Mouse (Mus musculus) forebrain, embryonic 15.5 days (tissue): ENCODE results near the gene Olfr1513. TPM values are rescaled to one million over a fixed set of nuclear protein-coding genes. Genes with fewer than 3 reads are reported as not detected.
"Not testable (repeated sequence)": the region's sequence is repeated elsewhere in the genome, so short reads cannot be mapped to it uniquely, and the experiment has no call there.

Experiments used
- ATAC-seq: fragments of 200-750 bp; cut with Nextera tagmentation; replicated peaks from 2 replicates; pipeline ENCODE4 v1.8.0; 2017; ENCODE audit warnings: mild to moderate bottlenecking, moderate TSS enrichment, moderate library complexity
- H3K27ac ChIP-seq: fragments of 300-500 bp; sonication (generic); replicated peaks from 2 replicates; pipeline ENCODE4 v1.5.1; 2015; ENCODE audit warnings: mild to moderate bottlenecking, inconsistent platforms
- H3K27me3 ChIP-seq: fragments of 300-500 bp; sonication (generic); 2 replicates; pipeline ENCODE4 v1.6.1; 2015; ENCODE audit warnings: inconsistent platforms
- H3K36me3 ChIP-seq: fragments of 300-500 bp; sonication (generic); 2 replicates; pipeline ENCODE4 v1.6.1; 2015; ENCODE audit warnings: mild to moderate bottlenecking, inconsistent platforms
- H3K4me1 ChIP-seq: fragments of 300-500 bp; sonication (generic); 2 replicates; pipeline ENCODE4 v1.6.1; 2015; ENCODE audit warnings: inconsistent platforms
- H3K4me2 ChIP-seq: fragments of 300-500 bp; sonication (generic); replicated peaks from 2 replicates; pipeline ENCODE4 v1.6.1; 2015; ENCODE audit warnings: mild to moderate bottlenecking, inconsistent platforms
- H3K4me3 ChIP-seq: fragments of 300-500 bp; sonication (generic); 2 replicates; pipeline ENCODE4 v1.5.1; 2015; ENCODE audit warnings: mild to moderate bottlenecking, inconsistent platforms
- H3K9ac ChIP-seq: fragments of 300-500 bp; sonication (generic); replicated peaks from 2 replicates; pipeline ENCODE4 v1.6.1; 2015; ENCODE audit warnings: mild to moderate bottlenecking, inconsistent platforms
- H3K9me3 ChIP-seq: fragments of 300-500 bp; sonication (generic); 2 replicates; pipeline ENCODE4 v1.6.1; 2016; ENCODE audit warnings: inconsistent platforms
- WGBS: fragments of 180-500 bp; shearing (Covaris S2); methylation state at CpG from one replicate; pipeline ENCODE4 v1.1.7; 2015; ENCODE audit warnings: mixed read lengths; 5-methylcytosine and 5-hydroxymethylcytosine counted together
- polyA plus RNA-seq: library from polyadenylated mRNA; unstranded; fragments of >200 nt; fragmentation: Nextera tagmentation; extraction: Ambion mirVana; gene quantifications from 2 replicates; pipeline ENCODE4 v1.2.1, GENCODE M21; 2015

Gene Olfr1513
- polyA plus RNA-seq, 1 experiment from 2014 or later: not detected

DNA sequence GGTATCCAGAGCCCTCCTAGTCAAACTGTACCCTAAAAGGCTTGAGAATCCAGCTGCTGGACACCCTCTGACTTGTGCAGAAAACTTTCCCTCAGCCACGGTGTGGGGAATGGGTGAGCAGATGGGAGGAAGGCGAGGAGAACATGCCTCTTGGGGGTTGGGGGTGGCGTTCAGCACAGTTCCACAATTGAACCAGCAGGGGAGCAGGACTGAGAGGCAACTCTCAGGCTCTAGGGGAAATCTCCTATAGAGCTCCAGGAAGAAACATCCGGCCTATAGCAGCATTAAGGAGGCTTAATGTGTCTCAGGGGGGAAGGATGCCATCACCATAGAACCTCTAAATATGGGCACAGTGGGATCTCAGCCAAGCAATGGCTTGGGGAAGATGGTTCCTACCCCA, 30.3 kb downstream of the Olfr1513 start:
- no peak overlapping the region for H3K9ac ChIP-seq
- no peaks in the 10 kb centered on the region for H3K9me3 ChIP-seq
- H3K4me1 ChIP-seq: peaks cover 19% of the 10 kb centered on the region
- peak overlapping the region; percentile 11; the same call in 1 of the 2 replicates for H3K4me3 ChIP-seq
- peak; percentile 33; the same call in 1 of the 2 replicates for ATAC-seq
- no peak overlapping the region for H3K27ac ChIP-seq
- no peaks in the 10 kb centered on the region for H3K36me3 ChIP-seq
- 6% methylated on average over 4 of the region's 4 CpGs for whole genome bisulfite sequencing
- peak overlapping the region; percentile 89 for H3K4me2 ChIP-seq
- H3K27me3 ChIP-seq: no peaks in the 10 kb centered on the region

DNA sequence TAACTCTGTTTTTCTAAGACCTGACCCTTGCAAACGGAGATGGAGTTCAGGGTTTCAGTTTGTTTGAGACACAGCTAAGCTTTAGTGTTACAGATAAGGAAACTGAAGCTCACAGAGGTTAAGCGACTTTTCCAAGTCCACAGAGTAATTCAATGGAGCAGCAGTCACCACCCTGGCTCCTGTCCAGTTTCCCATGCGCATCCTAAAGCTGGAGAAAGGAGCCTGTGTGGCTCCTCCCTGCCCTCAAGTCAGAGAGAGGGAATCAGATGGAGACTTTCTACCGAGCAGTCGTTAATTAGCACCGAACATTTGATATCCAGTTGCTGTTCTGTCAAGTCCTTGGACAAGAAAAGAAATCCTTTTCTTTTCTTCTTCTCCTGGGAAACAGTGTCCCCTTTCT, 36.8 kb downstream of the Olfr1513 start:
- Histone ChIP-seq H3K36me3 (peaks cover under 1% of the 10 kb centered on the region; the same call in 1 of the 2 replicates), H3K4me1 (peaks cover 27% of the 10 kb centered on the region), H3K9me3 (no peaks in the 10 kb centered on the region), H3K4me3 (no peak overlapping the region), H3K4me2 (no peak overlapping the region), H3K27me3 (no peaks in the 10 kb centered on the region), H3K9ac (no peak overlapping the region), H3K27ac (no peak overlapping the region)
- WGBS: 39% methylated on average over 6 of the region's 6 CpGs
- no peak for ATAC-seq

DNA sequence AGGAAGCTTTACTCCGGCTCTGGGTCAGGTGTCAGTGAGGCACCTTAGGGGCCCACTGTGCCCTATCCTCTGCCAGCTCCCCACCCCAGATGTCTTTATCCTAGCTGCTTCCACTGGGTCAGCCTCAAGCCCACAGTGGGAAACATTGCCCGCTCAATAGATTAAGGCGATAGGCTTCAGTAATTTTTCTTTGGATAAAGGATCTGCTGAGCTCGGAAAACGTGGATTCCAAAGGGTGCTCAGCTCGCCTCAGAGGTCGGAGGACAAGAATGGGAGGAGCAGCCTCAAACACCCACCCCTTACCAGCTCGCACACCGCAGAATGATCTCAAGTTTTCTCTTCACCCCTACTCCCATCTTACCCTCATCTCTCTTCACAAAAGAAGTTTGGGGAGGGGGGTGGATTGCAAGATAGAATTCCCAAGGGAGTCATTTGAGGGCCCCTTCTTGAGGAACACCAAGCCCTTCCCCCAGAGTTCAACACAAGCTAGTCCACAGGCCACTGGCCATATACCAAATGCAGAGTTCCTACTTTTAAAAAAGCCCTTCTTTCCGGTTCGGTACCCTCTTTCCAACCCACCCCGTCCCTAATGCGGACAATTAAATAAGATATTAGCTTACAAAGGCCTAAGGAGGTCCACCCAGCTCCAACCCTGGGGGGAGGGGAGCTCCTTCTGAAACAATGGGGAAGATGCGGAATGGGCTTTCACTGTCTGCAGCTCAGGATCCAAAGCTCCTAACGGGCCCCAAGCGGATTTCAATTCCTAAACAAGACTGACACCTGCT, 39.6 kb downstream of the Olfr1513 start:
- Histone ChIP-seq H3K4me3 (peak overlapping the region; percentile 95), H3K36me3 (peaks cover 28% of the 10 kb centered on the region), H3K27me3 (no peaks in the 10 kb centered on the region), H3K4me1 (peaks cover 54% of the 10 kb centered on the region), H3K9me3 (no peaks in the 10 kb centered on the region), H3K4me2 (peak overlapping the region; percentile 57), H3K27ac (peak overlapping the region; percentile 95), H3K9ac (peak overlapping the region; percentile 89)
- 3% methylated on average over 16 of the region's 16 CpGs for WGBS
- ATAC-seq: peak; percentile 78

DNA sequence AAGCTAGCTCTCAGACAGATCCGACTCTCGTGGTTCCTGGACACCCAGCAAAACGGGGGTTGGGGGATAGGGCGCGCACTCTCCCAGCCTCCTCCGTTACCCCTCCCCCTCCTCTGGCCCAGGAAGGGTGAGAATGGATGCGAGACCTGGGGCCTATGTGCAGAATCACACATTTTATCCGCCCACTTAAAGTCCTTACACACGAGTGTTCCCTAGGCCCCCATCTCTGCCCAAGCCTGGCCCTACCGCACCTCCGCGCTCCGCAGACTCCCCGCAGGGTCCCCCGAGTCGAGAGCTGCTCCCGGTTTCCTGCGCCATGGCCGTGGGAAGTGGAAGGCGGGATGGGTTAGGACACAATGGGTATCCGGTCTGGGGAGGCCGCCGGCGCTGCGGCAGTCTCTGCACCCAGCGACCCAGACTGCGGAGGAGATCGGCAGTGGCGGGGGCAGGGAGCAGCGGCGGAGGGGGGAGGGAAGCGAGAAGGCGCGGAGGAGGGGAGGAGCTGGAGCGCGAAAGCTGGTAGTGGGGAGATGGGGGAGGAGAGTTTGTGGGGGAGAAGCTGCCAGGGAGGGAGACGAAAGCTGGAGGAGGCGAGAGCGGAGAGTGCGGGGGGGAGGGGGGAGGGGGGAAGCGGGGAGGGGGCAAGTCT, 40.3 kb downstream of the Olfr1513 start:
- WGBS: under 1% methylated on average over 38 of the region's 41 CpGs
- ATAC-seq: peak; percentile 82

DNA sequence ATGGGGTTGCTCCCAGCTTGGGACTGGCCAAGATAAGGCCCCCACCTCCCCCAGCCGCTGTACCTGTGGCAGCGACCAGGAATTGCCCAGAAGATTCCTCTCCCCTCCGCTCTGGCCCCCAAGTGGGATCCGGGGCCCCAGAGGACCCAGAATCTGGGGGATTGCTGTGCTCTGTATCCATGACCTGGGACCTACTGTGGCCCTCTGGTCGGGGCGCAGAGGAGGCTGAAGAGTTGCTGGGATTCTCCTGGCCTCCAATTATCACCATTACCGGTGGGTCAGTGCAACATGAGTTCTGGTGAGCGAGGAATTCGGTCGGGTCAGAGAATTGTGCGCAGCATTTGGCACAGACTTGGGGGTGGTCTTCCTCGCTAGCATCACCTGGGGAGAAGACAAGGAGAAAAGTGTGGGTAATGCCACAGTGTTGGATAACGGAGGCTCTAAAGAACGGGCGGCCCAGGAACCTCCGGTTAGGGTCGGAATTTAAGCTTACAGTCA, 40.9 kb downstream of the Olfr1513 start:
- Histone ChIP-seq H3K27me3 (no peaks in the 10 kb centered on the region), H3K4me3 (peak overlapping the region; percentile 95), H3K4me2 (peak overlapping the region; percentile 57), H3K36me3 (peaks cover 28% of the 10 kb centered on the region), H3K9me3 (no peaks in the 10 kb centered on the region), H3K9ac (peak overlapping the region; percentile 89), H3K27ac (peak overlapping the region; percentile 95), H3K4me1 (peaks cover 64% of the 10 kb centered on the region)
- peak; percentile 5; the same call in 1 of the 2 replicates for ATAC-seq
- 12% methylated on average over 17 of the region's 17 CpGs for WGBS

More for the DNA sequence above, 40.3 kb downstream of the Olfr1513 start:
- peaks cover 28% of the 10 kb centered on the region for H3K36me3 ChIP-seq
- H3K27ac ChIP-seq: peak overlapping the region; percentile 95
- peak overlapping the region; percentile 57 for H3K4me2 ChIP-seq
- H3K4me3 ChIP-seq: peak overlapping the region; percentile 95
- H3K4me1 ChIP-seq: peaks cover 61% of the 10 kb centered on the region
- H3K27me3 ChIP-seq: no peaks in the 10 kb centered on the region
- H3K9ac ChIP-seq: peak overlapping the region; percentile 89
- no peaks in the 10 kb centered on the region for H3K9me3 ChIP-seq

DNA sequence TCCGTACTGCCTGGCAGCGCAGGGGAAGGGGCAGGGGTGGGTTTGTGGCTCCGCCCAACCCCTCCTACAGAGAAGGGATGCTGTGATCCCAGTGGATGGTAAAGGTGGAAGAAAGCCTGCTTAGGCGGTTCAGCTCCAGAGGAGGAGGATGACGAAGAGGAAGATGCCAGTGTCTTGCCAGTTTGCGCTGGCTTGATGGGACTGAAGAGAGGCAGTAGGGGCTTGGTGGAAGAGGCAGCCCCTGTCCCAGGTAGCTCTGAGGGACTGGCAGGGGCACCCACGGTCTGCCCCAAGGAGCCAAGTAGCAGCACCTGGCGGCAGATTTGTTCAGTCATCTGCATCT, 41.4 kb downstream of the Olfr1513 start:
- ATAC-seq: no peak
- Histone ChIP-seq H3K9me3 (no peaks in the 10 kb centered on the region), H3K4me3 (peak overlapping the region; percentile 95), H3K4me2 (peak overlapping the region; percentile 57), H3K27ac (peak overlapping the region; percentile 95; the same call in 1 of the 2 replicates), H3K4me1 (peaks cover 67% of the 10 kb centered on the region), H3K36me3 (peaks cover 28% of the 10 kb centered on the region), H3K9ac (peak overlapping the region; percentile 89; the same call in 1 of the 2 replicates), H3K27me3 (no peaks in the 10 kb centered on the region)
- WGBS: 41% methylated on average over 8 of the region's 8 CpGs

DNA sequence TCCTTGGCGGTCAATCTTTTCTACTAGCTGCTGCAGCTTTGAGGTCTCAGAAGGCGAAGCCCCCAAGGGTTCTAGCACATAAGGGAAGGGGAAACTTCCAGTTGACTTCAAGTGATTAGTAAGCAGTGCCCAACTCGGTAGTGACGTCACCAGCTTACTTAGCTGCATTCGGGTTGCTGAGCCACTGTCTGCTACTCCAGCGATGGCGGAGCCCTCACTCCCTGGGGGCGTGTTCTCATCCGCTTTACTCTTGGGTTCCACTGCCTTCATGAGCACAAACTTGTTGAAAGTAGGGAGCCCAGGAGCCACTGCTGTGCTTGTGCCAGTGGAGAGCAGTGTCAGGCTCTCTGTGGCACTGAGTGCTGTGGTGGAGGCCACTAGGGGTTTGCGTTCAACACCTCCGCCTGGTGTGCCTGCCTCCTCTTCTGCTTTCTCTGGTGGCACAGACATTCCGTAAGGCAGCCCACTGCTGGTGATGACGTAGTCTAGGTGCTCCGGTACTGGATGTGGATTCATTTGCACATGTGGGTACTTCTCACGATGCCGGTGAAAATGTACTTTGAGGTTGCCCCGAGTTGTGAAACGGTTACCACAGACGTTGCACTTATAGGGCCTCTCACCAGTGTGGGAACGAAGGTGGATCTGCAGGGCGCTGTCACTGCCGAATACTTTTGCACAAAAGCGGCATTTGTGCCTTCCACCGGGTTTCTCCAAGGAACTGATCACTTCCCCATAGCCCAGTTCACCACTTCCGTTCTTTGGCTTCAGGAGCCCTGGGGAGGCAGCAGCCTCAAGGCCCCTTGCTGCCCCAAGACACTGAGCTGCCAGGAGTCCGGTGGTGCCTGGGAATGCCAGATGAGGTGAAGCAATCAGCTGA, 42.0 kb downstream of the Olfr1513 start:
- Histone ChIP-seq H3K4me1 (peaks cover 64% of the 10 kb centered on the region), H3K9ac (0 out of 2 replicates have a peak overlapping the region, but pooled peaks have one; percentile 89), H3K9me3 (no peaks in the 10 kb centered on the region), H3K27me3 (no peaks in the 10 kb centered on the region), H3K4me3 (peak overlapping the region; percentile 95), H3K4me2 (peak overlapping the region; percentile 57), H3K36me3 (peaks cover 28% of the 10 kb centered on the region), H3K27ac (no peak overlapping the region)
- ATAC-seq: no peak
- WGBS: 86% methylated on average over 26 of the region's 26 CpGs

DNA sequence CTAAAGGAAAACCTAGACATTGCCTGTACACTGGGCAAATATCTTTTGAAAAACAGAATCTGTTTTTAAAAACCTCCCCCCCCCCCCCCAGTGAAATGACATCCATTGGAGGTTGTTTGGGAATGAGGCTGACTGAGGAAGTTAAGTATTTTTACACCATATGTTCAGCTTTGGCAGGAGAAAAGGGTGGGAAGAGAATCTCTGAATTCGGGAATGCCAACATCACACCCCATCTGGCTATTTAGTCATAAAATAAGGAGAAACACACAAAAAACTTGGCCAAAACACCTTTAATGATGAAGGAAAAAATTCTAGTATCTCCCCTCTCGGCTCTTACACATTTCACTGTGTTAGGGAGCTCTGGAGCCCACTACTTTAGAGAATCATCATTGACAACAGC, 45.3 kb downstream of the Olfr1513 start:
- H3K4me1 ChIP-seq: peaks cover 53% of the 10 kb centered on the region
- 0 out of 2 replicates have a peak, but pooled peaks have one; percentile 26 for ATAC-seq
- H3K27ac ChIP-seq: no peak overlapping the region

DNA sequence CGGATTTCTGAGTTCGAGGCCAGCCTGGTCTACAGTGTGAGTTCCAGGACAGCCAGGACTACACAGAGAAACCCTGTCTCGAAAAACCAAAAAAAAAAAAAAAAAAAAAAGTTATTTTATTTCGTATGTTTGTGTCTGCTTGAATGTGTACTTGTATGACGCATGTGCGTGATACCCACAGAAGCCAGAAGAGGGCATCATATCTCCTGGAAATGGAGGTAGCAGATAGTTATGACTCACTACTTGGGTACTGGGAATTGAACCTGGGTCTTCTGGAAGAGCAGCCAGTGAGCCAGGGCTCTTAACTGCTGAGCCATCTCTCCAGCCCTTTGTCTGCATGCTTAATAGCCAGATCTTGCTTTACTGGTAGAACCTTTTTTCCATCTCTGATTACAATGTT, 45.9 kb downstream of the Olfr1513 start:
- WGBS: 96% methylated on average over 6 of the region's 6 CpGs
- Histone ChIP-seq H3K4me1 (peaks cover 51% of the 10 kb centered on the region), H3K36me3 (peaks cover 28% of the 10 kb centered on the region)
- not testable (repeated sequence) for H3K27me3 ChIP-seq, H3K9ac ChIP-seq, H3K9me3 ChIP-seq, ATAC-seq, H3K4me2 ChIP-seq, H3K27ac ChIP-seq, H3K4me3 ChIP-seq

More for the DNA sequence above, 45.3 kb downstream of the Olfr1513 start:
- Histone ChIP-seq H3K9ac (no peak overlapping the region), H3K4me2 (no peak overlapping the region), H3K9me3 (no peaks in the 10 kb centered on the region), H3K36me3 (peaks cover 28% of the 10 kb centered on the region), H3K27me3 (no peaks in the 10 kb centered on the region), H3K4me3 (no peak overlapping the region)
- 48% methylated on average over 2 of the region's 2 CpGs for WGBS

DNA sequence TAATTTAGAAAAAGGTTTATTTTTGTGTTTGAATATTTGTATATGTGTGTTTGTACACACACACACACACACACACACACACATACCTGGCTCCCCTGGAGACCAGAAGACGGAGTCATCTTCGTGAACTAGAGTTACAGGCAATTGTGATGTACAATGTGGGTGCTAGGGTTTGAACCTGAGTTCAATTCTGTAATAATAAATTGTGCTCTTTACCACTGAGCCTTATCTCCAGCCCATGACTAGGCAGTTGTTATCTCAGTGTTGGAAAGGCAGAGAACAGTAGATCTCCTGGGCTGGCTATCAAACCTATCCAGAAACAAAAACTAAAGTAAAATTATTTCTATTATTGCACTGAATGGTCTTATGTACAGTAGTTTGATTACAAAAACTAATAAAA, 50.1 kb downstream of the Olfr1513 start:
- 92% methylated on average over 2 of the region's 2 CpGs for WGBS
- Histone ChIP-seq H3K9me3 (no peaks in the 10 kb centered on the region), H3K4me2 (no peak overlapping the region), H3K9ac (no peak overlapping the region), H3K4me3 (no peak overlapping the region), H3K27me3 (no peaks in the 10 kb centered on the region), H3K27ac (no peak overlapping the region), H3K4me1 (peaks cover 23% of the 10 kb centered on the region), H3K36me3 (no peaks in the 10 kb centered on the region; the same call in 1 of the 2 replicates)
- ATAC-seq: no peak

DNA sequence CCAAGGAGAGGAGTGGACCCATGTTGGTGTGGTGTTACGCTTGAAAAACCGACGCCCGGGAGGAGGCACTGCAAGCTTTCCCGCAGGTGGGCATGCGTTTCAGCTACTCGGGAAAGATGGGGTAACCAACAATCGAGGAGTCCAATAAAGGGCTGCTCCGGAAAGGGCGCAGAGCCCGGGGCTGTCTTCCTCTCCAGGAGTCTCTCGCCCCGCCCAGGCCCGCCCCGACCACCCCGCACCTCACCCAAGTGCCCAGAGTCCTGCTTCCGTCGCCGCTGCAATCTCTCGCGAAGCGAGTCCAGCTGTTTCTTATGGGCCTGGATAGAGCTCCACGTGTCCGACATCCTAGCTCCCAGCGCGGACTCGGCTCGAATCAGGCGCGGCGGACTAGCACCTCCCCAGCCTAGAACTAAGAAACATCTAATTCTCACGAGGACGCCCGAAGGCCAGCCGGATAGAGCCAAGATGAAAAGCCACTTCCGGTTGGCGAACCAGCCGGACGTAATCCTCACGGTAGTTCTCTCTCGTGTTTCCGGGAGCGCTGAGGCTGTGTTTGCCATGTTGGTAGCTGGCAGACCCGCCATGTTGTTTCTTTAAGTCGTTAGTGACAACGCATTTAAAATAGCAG, 51.5 kb downstream of the Olfr1513 start, which contains the start of gene Mettl3:
Mettl3 (minus strand) TSS at position 485 of the 628 bp plus-strand sequence.
- Histone ChIP-seq H3K27ac (peak within 1 kb of the TSS; percentile 94), H3K27me3 (no peaks in the 10 kb centered on the region), H3K9ac (peak within 1 kb of the TSS; percentile 72), H3K4me3 (peak within 1 kb of the TSS; percentile 64), H3K9me3 (no peaks in the 10 kb centered on the region), H3K4me2 (peak within 1 kb of the TSS; percentile 58), H3K36me3 (peaks cover 4% of the 10 kb centered on the region), H3K4me1 (peaks cover 14% of the 10 kb centered on the region)
- under 1% methylated on average over 46 of the region's 46 CpGs for WGBS
- ATAC-seq: peak; percentile 95
